Mouse (Mus musculus) kidney, embryonic 16.5 days (tissue): ENCODE data around the gene Ikzf2. TPM values are rescaled to one million over a fixed set of nuclear protein-coding genes. Genes with fewer than 3 reads are reported as not detected.

Experiments
- ATAC-seq: fragments of 200-750 bp; cut with Nextera tagmentation; 2 replicates; pipeline ENCODE4 v1.8.0; 2017; ENCODE audit warnings: moderate TSS enrichment; ENCODE audit not compliant: low FRiP score, low TSS enrichment
- H3K27ac ChIP-seq: fragments of 300-500 bp; sonication (generic); 2 replicates; pipeline ENCODE4 v1.5.1; 2014; ENCODE audit warnings: low read length
- H3K27me3 ChIP-seq: fragments of 300-500 bp; sonication (generic); 2 replicates; pipeline ENCODE4 v1.6.1; 2014; ENCODE audit warnings: low read length, control low read depth, mixed read lengths; ENCODE audit not compliant: insufficient read depth
- H3K36me3 ChIP-seq: fragments of 300-500 bp; sonication (generic); 2 replicates; pipeline ENCODE4 v1.6.1; 2014; ENCODE audit warnings: low read length, control low read depth, mixed read lengths; ENCODE audit not compliant: insufficient read depth
- H3K4me1 ChIP-seq: fragments of 300-500 bp; sonication (generic); 2 replicates; pipeline ENCODE4 v1.6.1; 2014; ENCODE audit warnings: low read length, control low read depth, mixed read lengths; ENCODE audit not compliant: insufficient read depth
- H3K4me2 ChIP-seq: fragments of 300-500 bp; sonication (generic); replicated peaks from 2 replicates; pipeline ENCODE4 v1.6.1; 2014; ENCODE audit warnings: low read depth, low read length
- H3K4me3 ChIP-seq: fragments of 300-500 bp; sonication (generic); 2 replicates; pipeline ENCODE4 v1.5.1; 2014; ENCODE audit warnings: mild to moderate bottlenecking, low read length
- H3K9ac ChIP-seq: fragments of 300-500 bp; sonication (generic); replicated peaks from 2 replicates; pipeline ENCODE4 v1.6.1; 2014; ENCODE audit warnings: low read length
- H3K9me3 ChIP-seq: fragments of 300-500 bp; sonication (generic); 2 replicates; pipeline ENCODE4 v1.6.1; 2016; ENCODE audit warnings: low read length, control low read depth
- WGBS: fragments of 180-500 bp; shearing (Covaris S2); extraction: QIAGEN DNeasy Blood & Tissue Kit; methylation state at CpG from one replicate; pipeline ENCODE4 v1.1.7; 2014; 5-methylcytosine and 5-hydroxymethylcytosine counted together
- polyA plus RNA-seq: library from polyadenylated mRNA; unstranded; fragments of >200 nt; fragmentation: Nextera tagmentation; extraction: Ambion mirVana; gene quantifications from 2 replicates; pipeline ENCODE4 v1.2.1, GENCODE M21; 2015

Ikzf2 gene
- polyA plus RNA-seq, 1 experiment from 2014 or later, result 3.5 TPM

- ATAC-seq, result no peak
- Histone ChIP-seq H3K9me3 (no peaks in the 10 kb centered on the region), H3K27me3 (no peaks in the 10 kb centered on the region), H3K27ac (no peak overlapping the region), H3K36me3 (no peaks in the 10 kb centered on the region), H3K4me1 (0 out of 2 replicates have a peak, but pooled peaks cover 4% of the 10 kb centered on the region), H3K9ac (no peak overlapping the region), H3K4me3 (no peak overlapping the region), H3K4me2 (no peak overlapping the region)
- 52% methylated on average over 6 of the region's 6 CpGs for WGBS
These were observed 198.4 kb downstream of the Ikzf2 start for GRCm38 (mm10) chr1:69488625-69489024.

Other genes starting within 250 kb of the Ikzf2 start
- 0.60 and 0.76 TPM in 2 replicates for gene Spag16, start 139.7 kb upstream of the Ikzf2 start, polyA plus RNA-seq